ENCODE assay signal across 8 mouse cellular contexts in genomic region chr1:170136351-170137009, GRCm38 (mm10). TPM values are rescaled to one million over a fixed set of nuclear protein-coding genes. Genes with fewer than 3 reads are reported as not detected.
DNase-seq lines count a peak whose midpoint lies in the region; ATAC-seq lines count a peak whose summit lies in the region.

No protein-coding gene starts in this region.

- no peak overlapping the region for H3K4me3 ChIP-seq in intestine, embryonic 14.5 days (ENCODE audit: low read depth, low read length)

- 0 out of 2 replicates have a peak, but pooled peaks cover 3% of the 10 kb centered on the region for H3K36me3 ChIP-seq in intestine, embryonic 14.5 days (ENCODE audit: control insufficient read depth, insufficient read depth, low read length)

- 20% methylated on average over 7 of the region's 7 CpGs for WGBS in intestine, embryonic 14.5 days

- no peak overlapping the region for H3K9ac ChIP-seq in intestine, embryonic 14.5 days (ENCODE audit: low read length)

- ATAC-seq in activated CD4-positive, CD25-positive, alpha-beta regulatory T cell, adult 4 months = peak; percentile 99
- no peak; the same call in 1 of the 2 replicates for ATAC-seq in intestine, embryonic 14.5 days (replicated peaks; ENCODE audit: low FRiP score, low TSS enrichment, low read depth)
- ATAC-seq in megakaryocyte-erythroid progenitor cell, adult 5-6 weeks (replicated peaks; ENCODE audit: low FRiP score, low TSS enrichment, poor library complexity, severe bottlenecking) = peak; percentile 99

- H3K4me2 ChIP-seq in intestine, embryonic 14.5 days (ENCODE audit: low read length) = no peak overlapping the region

- peak; percentile 51 for DNase-seq in embryo, embryonic 11.5 days (ENCODE audit: low read depth, low spot score)
- peak; percentile 32 to 57 for DNase-seq in gastrocnemius, postnatal 36 days
- peak; percentile 77 for DNase-seq in intestine, embryonic 14.5 days (ENCODE audit: low spot score)
- peak; percentile 51 to 73 for DNase-seq in left cerebral cortex, postnatal 10 days (ENCODE audit: extremely low spot score in 1 of 2, low spot score in 2 of 2)
- peak; percentile 46 for DNase-seq in right cerebral cortex, postnatal 14 days
- DNase-seq in urinary bladder, postnatal 36 days (ENCODE audit: low spot score in 2 of 2) = peak; percentile 61 to 78

- no peaks in the 10 kb centered on the region for H3K27me3 ChIP-seq in intestine, embryonic 14.5 days (replicated peaks; ENCODE audit: control insufficient read depth, insufficient read depth, low read length)

- intact Hi-C loops in gastrocnemius, postnatal 36 days (cut with DNase I) = loop anchor here (5.0 to 10.0 kb wide), 3 partner anchors 169 to 602 kb away; partner anchors contain the start of genes Hsd17b7 and Nuf2
- intact Hi-C loops in left cerebral cortex, postnatal 10 days (cut with DNase I) = loop anchor here (5.0 to 10.0 kb wide), 2 partner anchors 169 to 602 kb away; partner anchors contain the start of genes Hsd17b7 and Nuf2

- no peaks in the 10 kb centered on the region for H3K4me1 ChIP-seq in intestine, embryonic 14.5 days (replicated peaks; ENCODE audit: control insufficient read depth, insufficient read depth, low read length)

- H3K9me3 ChIP-seq in intestine, embryonic 14.5 days (ENCODE audit: control insufficient read depth, low read length) = no peaks in the 10 kb centered on the region

- H3K27ac ChIP-seq in intestine, embryonic 14.5 days (ENCODE audit: low read depth) = no peak overlapping the region

RNA-seq across cellular contexts. Expression of gene Ddr2, which starts 25.9 kb away (rescaled TPM):
- polyA plus RNA-seq in activated CD4-positive, CD25-positive, alpha-beta regulatory T cell, adult 4 months (2017; shearing (Covaris generic)) = under 1 TPM in 1 of 2 experiments, not detected in 1; 0.08 TPM
- 10 to 100 TPM; 17.8 to 18.2 TPM for total RNA-seq in gastrocnemius, postnatal 36 days (2021)
- 41.1 and 46.7 TPM in 2 replicates for polyA plus RNA-seq in intestine, embryonic 14.5 days (2014; fragmentation: Nextera tagmentation; extraction: Ambion mirVana)
- total RNA-seq in left cerebral cortex, postnatal 10 days (2021) = 1 to 10 TPM; 5.9 to 7.7 TPM
- total RNA-seq in megakaryocyte-erythroid progenitor cell, adult 5-6 weeks (2014; fragmentation: Nextera tagmentation) = not detected in 2 replicates
- total RNA-seq in megakaryocyte-erythroid progenitor cell, adult 5-6 weeks (2017) = not detected in 2 replicates

RNA-seq across cellular contexts. Expression of gene Uap1, which starts 38.3 kb away (rescaled TPM):
- 10 to 100 TPM; 17.0 to 17.3 TPM for polyA plus RNA-seq in activated CD4-positive, CD25-positive, alpha-beta regulatory T cell, adult 4 months (2017; shearing (Covaris generic))
- 10 to 100 TPM; 44.6 to 52.2 TPM for total RNA-seq in gastrocnemius, postnatal 36 days (2021)
- polyA plus RNA-seq in intestine, embryonic 14.5 days (2014; fragmentation: Nextera tagmentation; extraction: Ambion mirVana) = 48.1 and 49.0 TPM in 2 replicates
- total RNA-seq in left cerebral cortex, postnatal 10 days (2021) = 10 to 100 TPM; 62.5 to 66.7 TPM
- total RNA-seq in megakaryocyte-erythroid progenitor cell, adult 5-6 weeks (2014; fragmentation: Nextera tagmentation) = 76.7 and 79.4 TPM in 2 replicates
- total RNA-seq in megakaryocyte-erythroid progenitor cell, adult 5-6 weeks (2017) = 86.8 and 184 TPM in 2 replicates

Comparison
In these comparisons a context has a peak if more than half of its experiments do, and no peak if none do; other contexts are left out.
1. RNA of gene Ddr2, which starts 25.9 kb away (total RNA-seq): 17.8 to 18.2 TPM in gastrocnemius, postnatal 36 days and 5.9 to 7.7 TPM in left cerebral cortex, postnatal 10 days; not detected in megakaryocyte-erythroid progenitor cell, adult 5-6 weeks; every median in the first group is over 4 times any median in the second.
2. Peak in every context shown above with its lines, with median percentiles within 50 percentile points of each other: DNase-seq.